Mouse (Mus musculus): ENCODE measurements around the gene Timp2. TPM values are rescaled to one million over a fixed set of nuclear protein-coding genes. Genes with fewer than 3 reads are reported as not detected.
A peak's percentile ranks its signal among the peaks of the same experiment; 100 is the strongest.
"Not testable (repeated sequence)": the region's sequence is repeated elsewhere in the genome, so short reads cannot be mapped to it uniquely, and the experiment has no call there.

Gene Timp2
- total RNA-seq, 2 experiments from 2014 or later = 232 to 261 TPM

- DNase-seq (ENCODE audit: low spot score in 2 of 2) = no peak
Observed at GRCm38 (mm10) chr11:118342400-118342981, 13.0 kb downstream of the Timp2 start, which contains the start of gene Cep295nl. Gene Cep295nl (minus strand): TSS chr11:118342500.

GRCm38 (mm10) chr11:118337491-118338168 lies 17.9 kb downstream of the Timp2 start:
- DNase-seq (ENCODE audit: low spot score in 2 of 2) = peak; percentile 51 to 74

- no peak for DNase-seq (ENCODE audit: low spot score in 2 of 2)
Observed at GRCm38 (mm10) chr11:118333431-118333830, 22.1 kb downstream of the Timp2 start.

- DNase-seq (ENCODE audit: low spot score in 2 of 2) = no peak
Observed at GRCm38 (mm10) chr11:118332376-118332775, 23.2 kb downstream of the Timp2 start.

- peak; percentile 71 to 83 for DNase-seq (ENCODE audit: low spot score in 2 of 2)
Observed at GRCm38 (mm10) chr11:118330777-118331176, 24.8 kb downstream of the Timp2 start.

- DNase-seq (ENCODE audit: low spot score in 2 of 2) = peak in 1 of 2 experiments; percentile 36
Observed at GRCm38 (mm10) chr11:118330361-118330760, 25.2 kb downstream of the Timp2 start.

- DNase-seq (ENCODE audit: low spot score in 2 of 2) = no peak
Observed at GRCm38 (mm10) chr11:118328947-118329346, 26.6 kb downstream of the Timp2 start.

GRCm38 (mm10) chr11:118328511-118328910 lies 27.0 kb downstream of the Timp2 start:
- DNase-seq (ENCODE audit: low spot score in 2 of 2) = no peak

GRCm38 (mm10) chr11:118326991-118327971 lies 28.3 kb downstream of the Timp2 start:
- peak; percentile 83 to 88 for DNase-seq (ENCODE audit: low spot score in 2 of 2)

GRCm38 (mm10) chr11:118326491-118326890 lies 29.0 kb downstream of the Timp2 start:
- DNase-seq (ENCODE audit: low spot score in 2 of 2) = no peak

GRCm38 (mm10) chr11:118324541-118324940 lies 31.0 kb downstream of the Timp2 start:
- DNase-seq (ENCODE audit: low spot score in 2 of 2) = no peak

GRCm38 (mm10) chr11:118323974-118324373 lies 31.6 kb downstream of the Timp2 start:
- DNase-seq (ENCODE audit: low spot score in 2 of 2) = no peak

GRCm38 (mm10) chr11:118322647-118323046 lies 32.9 kb downstream of the Timp2 start:
- no peak for DNase-seq (ENCODE audit: low spot score in 2 of 2)

GRCm38 (mm10) chr11:118321971-118322370 lies 33.6 kb downstream of the Timp2 start:
- no peak for DNase-seq (ENCODE audit: low spot score in 2 of 2)

GRCm38 (mm10) chr11:118321500-118321899 lies 34.0 kb downstream of the Timp2 start:
- peak in 1 of 2 experiments; percentile 29 for DNase-seq (ENCODE audit: low spot score in 2 of 2)

GRCm38 (mm10) chr11:118318678-118319077 lies 36.9 kb downstream of the Timp2 start:
- DNase-seq (ENCODE audit: low spot score in 2 of 2) = peak; percentile 29 to 35

- peak; percentile 50 to 62 for DNase-seq (ENCODE audit: low spot score in 2 of 2)
Observed at GRCm38 (mm10) chr11:118317129-118317528, 38.4 kb downstream of the Timp2 start.

GRCm38 (mm10) chr11:118316231-118316806 lies 39.2 kb downstream of the Timp2 start:
- no peak for DNase-seq (ENCODE audit: low spot score in 2 of 2)

GRCm38 (mm10) chr11:118312132-118312723 lies 43.3 kb downstream of the Timp2 start:
- no peak for DNase-seq (ENCODE audit: low spot score in 2 of 2)

- DNase-seq (ENCODE audit: low spot score in 2 of 2) = not testable (repeated sequence)
Observed at GRCm38 (mm10) chr11:118307962-118308361, 47.6 kb downstream of the Timp2 start.

- DNase-seq (ENCODE audit: low spot score in 2 of 2) = not testable (repeated sequence)
Observed at GRCm38 (mm10) chr11:118303959-118304358, 51.6 kb downstream of the Timp2 start.

Measured in left cerebral cortex, adult 18-20 months (tissue).